Mouse (Mus musculus) layer of hippocampus, adult 9-10 months (tissue): ENCODE measurements at regions not wholly inside any gene's neighbourhood (a gene's known extent, or its start where the extent isn't known, plus 50 kb on each side); places are given as distances from the start of the nearest gene placed in this dataset.

Source experiments
- DNase-seq: peaks from one replicate; pipeline ENCODE4 v3.0.0; 2022; ENCODE audit warnings: low spot score

DNA sequence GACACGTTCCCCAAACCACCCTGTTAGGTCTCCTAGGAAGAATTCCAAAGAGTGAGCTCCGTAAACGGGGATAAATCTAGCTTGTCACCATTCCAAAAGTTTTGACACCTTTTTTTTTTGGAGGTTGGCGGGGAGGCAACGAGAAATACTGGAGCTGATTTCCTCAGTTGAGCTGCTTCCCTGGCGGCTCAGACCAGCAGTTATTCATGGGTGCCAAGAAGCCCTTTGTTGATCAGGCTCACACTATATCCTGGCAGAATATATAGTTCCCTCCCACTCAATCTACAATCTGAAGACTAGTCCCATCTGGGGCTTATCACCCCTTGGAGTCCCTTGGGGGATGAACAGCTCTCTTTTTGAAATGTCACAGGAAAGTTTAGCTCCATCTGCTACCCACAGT is 77.5 kb upstream of the Tiam2 start:
- no peak for DNase-seq

- DNase-seq = no peak
Measured at GRCm38 (mm10) chr17:3249320-3249719, 77.1 kb upstream of the Tiam2 start.

DNA sequence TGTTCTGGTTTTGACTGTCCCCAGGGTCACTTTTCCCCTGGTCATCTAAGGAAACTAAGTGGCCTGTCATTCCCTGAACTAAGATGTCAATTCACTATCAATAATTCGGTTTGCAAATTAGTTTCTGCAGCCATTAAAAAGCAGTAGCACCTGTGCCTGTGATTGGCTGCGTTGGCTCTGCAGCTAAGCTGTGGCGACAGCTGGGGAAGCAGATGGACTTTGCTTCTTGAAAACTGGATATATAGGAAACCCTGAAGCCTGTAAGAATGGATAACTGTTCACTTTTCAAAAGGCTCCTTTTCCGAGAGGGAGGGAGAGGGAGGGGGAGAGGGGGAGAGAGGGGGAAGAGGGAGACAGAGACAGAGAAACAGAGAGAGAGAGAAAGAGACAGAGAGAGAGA is 75.2 kb upstream of the Tiam2 start:
- DNase-seq = no peak

DNA sequence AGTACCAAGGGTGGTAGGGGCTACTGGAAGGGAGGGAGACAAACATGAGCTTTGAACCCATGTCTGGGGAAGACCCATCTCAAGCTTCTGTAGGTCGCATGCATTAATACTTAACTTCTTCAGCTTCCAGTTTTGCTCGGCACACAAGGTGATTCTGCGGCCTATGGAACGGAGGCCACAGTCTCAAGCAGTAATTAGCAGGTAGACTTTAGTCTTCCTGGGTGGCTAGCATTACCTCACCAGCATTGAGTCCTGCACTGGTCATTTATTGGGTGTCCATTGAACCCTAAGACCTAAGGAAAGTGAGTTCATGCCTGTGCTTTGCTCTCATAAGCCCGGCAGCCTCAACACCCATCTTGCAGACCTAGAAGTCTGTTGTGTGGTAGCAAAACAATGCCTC is 74.4 kb upstream of the Tiam2 start:
- DNase-seq = no peak

DNA sequence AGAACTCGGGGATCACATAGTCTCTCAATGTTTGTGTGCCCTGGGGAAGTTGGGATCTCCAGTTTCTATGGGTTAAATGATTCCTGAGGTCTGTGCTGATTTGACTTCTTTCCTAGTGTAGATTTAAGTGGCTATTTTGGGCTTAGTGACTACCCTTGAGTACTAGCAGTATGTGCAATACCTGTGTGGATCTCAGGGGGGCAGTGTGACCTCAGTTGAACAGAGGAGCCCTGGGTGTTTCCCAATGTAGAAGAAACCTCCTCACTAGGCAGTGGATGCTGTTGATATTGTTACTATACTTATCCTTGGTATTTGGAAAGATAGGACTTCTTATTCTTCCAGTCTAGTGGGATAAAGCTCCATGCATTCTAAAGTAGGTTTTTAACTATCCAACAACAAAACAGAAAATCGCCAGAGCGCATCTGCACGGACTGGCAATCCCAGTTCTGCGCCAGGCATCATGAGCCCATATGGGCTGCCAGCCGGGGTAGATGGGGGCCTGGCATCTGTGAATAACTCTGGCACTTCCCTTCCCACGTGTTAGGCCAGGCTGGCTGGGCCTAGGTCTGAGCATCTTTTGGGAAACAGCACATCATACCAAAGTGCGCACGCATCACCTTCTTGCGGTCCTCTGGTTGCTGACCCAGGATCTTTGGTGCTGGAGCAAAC is 72.7 kb upstream of the Tiam2 start:
- DNase-seq = no peak

DNA sequence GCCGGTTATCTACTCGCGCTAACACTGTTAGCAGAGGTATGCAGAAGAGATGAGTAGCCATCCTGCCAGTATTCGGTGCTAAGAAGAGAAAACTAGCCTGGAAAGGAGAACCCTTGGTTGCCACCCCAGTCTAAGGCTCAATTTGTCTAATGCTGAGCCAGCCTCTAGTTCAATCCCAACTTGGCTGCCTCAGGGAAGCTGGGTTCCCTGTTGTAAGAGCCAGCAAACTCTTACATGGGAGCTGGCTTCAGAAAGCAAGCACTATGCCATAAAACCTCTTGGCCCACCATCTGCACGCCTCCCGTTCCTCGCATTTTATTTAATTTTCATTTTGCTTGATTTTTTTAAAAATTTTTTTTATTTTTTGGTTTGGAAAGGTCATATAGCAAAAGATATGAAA is 69.6 kb upstream of the Tiam2 start:
- DNase-seq = no peak

DNA sequence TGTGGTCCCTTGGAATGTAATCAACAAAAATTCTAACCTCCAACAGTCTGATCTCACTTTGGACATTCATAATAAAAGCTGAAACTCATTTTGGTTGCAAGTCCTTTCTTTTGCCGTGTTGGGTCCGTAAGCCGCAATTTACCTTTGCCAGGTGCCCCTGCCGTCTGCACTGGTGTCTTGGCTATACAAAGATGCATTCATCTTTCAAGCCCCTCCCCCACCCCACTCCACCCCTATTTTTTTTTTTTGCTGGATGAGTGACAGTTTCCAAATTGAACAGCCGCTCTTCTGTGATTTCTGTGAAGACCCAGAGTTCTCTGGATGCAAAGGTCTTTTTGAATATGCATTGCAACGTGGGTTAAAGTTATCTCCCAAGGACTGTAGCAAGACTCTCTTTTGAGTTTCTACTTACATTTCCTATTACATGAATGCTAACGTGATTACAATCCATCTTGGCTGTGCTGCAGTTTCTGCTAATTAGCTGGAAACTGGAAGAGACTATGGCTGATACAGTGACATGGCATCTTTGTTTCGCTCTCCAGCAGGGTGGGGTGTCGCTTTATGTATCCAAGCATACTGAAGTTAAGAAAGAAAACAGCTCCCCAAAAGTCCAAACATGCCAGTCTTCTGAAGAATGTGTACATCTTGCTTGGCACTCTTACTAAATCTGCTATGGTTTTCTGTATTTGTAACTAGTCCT is 67.4 kb upstream of the Tiam2 start:
- DNase-seq = no peak

DNA sequence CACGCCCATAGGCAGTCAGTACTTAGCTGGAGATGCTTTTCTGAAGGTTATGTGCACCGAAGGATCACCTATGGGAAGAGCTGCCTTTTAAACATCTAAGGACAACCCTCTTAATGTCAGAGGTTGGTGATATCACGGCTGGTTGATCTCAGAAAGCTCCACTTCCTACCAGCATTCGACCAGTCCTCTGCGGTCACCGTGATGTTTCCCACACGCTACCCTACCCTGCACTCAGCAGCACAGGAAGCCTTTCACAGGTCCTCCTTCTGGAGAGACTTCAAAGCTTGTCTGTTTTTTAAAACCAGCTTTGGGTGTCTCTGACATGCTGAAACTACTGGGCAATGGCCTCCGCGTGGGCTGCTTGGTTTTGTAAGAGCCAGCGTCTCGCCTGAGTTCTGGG is 65.6 kb upstream of the Tiam2 start:
- DNase-seq = no peak

DNA sequence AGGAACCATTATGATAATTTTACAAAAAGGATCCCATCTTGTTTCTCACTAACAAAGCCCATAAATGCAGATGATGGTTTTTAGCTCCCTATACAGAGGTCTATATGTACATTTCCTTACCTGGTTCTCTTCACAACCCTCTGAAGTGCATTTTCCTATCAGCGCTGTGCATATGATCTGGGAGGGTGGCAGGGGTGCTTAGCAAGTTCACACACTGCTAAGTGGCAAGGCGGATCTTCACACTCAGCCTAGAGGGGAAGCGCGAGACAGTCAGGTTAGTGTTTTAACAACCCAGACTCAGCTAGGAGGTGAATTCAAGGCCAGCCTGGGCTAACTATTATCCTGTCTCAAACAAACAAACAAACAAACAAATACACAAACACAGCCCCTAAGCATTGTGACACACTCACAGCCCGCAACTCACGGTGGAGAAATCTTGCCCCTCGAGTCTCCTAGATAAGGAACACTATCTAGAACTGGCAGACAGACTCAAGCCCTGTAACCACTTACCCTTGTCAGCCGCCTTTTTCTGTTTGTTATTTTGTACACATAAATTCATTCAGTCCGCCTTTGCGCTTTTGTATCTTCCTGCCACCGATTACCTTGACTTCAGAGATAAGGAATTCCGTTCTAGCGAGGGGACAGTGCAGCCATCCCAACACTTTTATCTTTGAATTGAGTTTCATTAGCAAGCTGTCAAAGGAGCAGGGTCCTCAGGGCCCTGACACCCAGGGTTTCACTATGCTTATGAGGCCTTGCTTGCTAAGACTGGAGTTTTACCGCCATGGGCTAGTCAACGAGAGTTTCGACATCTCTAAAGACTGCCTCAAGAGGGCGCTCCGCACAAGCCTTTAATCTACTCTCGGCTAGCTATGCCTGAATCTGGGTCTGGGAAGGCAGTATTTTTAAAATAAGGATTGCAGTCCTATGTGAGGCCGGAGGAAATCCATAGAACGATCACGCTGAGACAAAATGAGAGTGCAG is 53.0 kb upstream of the Tiam2 start:
- peak; percentile 78 for DNase-seq

DNA sequence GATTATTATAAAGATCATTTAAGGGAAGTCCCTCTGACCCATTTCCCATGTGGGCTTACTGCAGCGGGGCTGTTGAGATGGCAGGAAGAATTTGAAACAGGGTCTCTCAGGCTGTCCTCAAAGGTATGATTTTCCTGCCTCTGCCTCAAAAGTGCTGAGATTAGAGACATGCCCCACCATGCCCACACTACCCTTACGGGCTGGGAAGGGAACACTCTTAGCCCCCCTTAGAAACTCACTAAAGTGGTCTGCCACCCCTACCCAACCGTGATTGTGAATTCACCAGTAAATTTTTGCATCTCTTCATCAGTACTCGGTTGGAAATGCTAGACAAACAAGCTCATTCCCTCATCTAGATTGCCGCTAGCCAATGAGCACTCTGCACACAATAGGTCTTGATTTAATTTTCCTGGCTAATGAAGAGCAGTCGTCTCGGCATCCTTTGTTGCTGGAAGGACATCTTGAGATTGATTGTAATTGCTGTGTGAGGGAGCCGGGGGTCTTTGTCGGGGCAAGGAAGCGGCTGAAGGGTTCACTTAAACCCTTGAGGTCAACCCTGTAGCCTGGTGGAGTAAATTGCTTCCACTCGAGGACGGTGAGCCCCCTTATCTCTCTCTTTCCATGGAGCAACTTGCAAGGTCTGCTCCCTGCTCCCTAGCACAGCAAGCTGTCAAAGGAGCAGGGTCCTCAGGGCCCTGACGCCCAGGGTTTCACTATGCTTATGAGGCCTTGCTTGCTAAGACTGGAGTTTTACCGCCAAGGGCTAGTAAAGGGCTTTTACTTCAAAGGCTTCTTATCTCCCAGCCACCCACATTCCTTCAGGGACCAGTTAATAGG is 51.7 kb upstream of the Tiam2 start:
- no peak for DNase-seq
